Mouse (Mus musculus): ENCODE data around the gene Plekhh2.
"Not testable (repeated sequence)": the region's sequence is repeated elsewhere in the genome, so short reads cannot be mapped to it uniquely, and the experiment has no call there.

Gene Plekhh2

DNA sequence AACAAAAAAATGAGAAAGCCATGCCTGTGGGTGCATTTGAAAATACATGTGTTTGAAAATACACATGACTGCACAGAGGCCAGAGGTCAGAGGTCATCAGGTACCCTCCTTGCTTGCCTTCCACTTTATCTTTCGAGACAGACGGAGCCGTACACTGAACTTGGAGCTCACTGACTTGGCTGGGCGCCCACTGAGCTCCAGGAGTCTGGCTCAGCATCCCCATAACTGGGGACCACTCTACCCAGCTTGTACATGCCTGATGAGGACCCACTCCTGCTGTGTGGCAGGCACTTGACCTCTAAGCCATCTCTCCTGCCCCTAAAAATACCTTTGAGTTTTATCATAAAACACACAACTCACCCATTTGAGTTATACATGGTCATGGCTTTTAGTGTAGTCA, 2.5 kb upstream of the Plekhh2 start:
- in situ Hi-C loops (cut with MboI; ENCODE audit: low pct_unique_long_range_greater_than_20kb in 1 of 2, low sequenced_read_pairs in 2 of 2, unreplicated experiment in 1 of 2) = no loop called here

DNA sequence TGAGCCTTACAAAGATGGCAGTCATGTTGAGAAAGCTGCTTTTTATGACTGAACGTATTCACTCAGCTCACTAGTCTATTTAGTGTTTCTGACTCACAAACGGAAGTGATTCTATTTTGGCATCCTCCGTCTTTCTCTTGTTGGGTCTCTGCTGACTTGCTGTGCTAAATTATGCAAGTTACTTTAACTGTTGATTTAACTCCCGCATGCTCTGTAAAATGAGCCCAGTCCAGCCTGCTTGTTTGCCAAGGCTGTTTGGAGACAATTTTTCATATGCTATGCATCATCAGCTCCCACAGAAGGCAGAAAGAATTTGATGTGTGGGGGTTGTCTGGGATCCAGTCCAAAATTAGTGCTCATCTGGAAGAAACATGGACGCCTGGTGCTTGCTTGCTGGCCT, 1.3 kb upstream of the Plekhh2 start:
- in situ Hi-C loops (cut with MboI; ENCODE audit: low pct_unique_long_range_greater_than_20kb in 1 of 2, low sequenced_read_pairs in 2 of 2, unreplicated experiment in 1 of 2) = no loop called here

DNA sequence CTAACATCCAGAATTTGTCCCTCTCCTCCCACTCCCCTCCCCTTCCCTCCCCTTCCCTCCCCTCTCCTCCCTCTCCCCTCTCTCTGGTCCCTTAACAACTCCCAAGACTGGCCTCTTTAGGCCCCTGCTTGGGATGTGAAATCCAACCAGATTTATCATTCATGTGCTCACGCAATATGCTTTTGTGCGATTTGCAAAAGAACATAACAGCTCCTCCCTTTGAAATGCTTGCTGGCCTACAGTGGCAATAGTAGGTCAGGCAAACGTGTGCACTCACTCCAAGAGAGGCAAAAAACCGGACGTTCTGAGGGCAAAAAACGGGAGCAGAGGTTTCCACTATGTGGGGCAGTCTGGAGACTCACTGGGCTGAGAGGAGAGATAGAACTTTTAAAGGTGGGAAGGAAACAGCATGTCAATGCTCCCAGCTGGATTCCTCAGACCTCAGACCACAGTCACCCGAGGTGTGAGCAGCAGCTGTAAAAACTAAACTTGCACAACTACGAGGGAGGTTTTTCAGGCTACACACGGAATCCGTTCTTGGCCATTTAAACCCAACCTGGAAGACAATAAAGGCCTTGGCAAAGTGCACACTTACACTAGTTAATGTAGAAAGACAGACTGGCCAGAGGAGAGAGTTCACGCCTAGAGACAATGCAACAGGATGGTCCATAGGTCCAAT, 595 bp upstream of the Plekhh2 start:
- in situ Hi-C loops (cut with MboI; ENCODE audit: low pct_unique_long_range_greater_than_20kb in 1 of 2, low sequenced_read_pairs in 2 of 2, unreplicated experiment in 1 of 2) = no loop called here

DNA sequence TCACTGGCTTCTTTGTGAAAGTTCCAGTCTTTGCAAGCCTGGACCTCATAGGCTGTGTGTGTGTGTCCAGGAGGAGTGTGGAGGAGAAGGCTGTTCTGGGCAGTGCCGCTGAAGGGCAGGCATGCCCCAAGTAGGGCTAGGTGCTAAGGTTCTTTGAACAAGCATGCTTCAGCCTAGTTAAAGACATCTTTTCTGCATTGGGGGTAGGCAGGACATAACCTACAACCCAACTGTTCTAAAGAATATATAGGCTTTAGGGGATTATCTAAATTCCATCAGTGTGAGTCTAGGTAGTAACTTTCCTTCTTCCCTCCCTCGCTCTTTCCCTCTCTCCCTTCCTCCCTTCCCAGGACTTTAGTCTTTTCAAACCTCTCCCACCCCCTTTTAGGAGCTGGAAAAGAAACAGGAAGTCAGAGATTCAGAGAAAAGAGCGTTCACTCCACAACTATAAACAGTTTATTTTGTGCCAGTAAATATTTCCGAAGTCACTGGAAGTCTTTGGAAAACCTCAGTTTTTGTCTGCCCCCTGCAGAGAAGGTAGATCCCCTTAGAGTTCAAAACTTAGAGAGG, 906 bp downstream of the Plekhh2 start:
- in situ Hi-C loops (cut with MboI; ENCODE audit: low pct_unique_long_range_greater_than_20kb in 1 of 2, low sequenced_read_pairs in 2 of 2, unreplicated experiment in 1 of 2) = no loop called here

DNA sequence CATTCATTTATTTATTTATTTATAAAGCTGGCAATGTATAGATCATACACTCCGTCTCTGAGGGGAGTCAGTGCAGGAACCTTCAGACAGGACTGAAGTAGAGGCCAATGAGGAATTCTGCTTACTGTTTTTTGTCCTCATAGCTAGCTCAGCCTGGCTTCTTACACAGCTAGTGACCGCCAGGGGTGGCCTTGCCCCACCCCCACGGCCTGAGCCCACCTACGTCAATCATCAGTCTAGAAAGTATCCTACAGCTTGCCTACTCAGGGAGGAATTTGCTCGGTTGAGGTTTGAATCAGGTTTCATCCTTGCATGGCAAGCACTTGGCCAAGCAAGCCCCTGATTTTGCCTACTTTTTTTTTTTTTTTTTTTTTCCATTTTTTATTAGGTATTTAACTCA, 4.2 kb downstream of the Plekhh2 start:
- in situ Hi-C loops (cut with MboI; ENCODE audit: low pct_unique_long_range_greater_than_20kb in 1 of 2, low sequenced_read_pairs in 2 of 2, unreplicated experiment in 1 of 2) = no loop called here

DNA sequence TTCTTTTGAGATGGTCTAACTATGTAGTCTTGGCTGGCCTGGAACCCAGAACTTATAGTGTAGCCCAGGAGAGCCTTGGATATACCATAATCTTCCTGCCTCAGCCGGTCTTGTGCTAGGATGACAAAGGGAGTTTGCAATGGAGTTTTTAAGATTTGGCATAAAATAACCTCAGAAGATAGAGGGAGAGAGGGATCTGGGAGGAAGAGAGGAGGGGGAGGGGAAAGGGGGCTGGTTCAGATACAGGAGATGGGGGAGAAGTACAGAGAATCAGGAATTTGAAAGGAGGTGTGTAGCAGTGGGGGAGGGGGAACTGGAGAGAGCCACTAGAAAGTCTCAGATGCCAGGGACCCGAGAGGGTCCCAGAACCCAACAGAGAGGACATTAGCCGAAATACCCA, 7.7 kb downstream of the Plekhh2 start:
- in situ Hi-C loops (cut with MboI; ENCODE audit: low pct_unique_long_range_greater_than_20kb in 1 of 2, low sequenced_read_pairs in 2 of 2, unreplicated experiment in 1 of 2) = no loop called here

DNA sequence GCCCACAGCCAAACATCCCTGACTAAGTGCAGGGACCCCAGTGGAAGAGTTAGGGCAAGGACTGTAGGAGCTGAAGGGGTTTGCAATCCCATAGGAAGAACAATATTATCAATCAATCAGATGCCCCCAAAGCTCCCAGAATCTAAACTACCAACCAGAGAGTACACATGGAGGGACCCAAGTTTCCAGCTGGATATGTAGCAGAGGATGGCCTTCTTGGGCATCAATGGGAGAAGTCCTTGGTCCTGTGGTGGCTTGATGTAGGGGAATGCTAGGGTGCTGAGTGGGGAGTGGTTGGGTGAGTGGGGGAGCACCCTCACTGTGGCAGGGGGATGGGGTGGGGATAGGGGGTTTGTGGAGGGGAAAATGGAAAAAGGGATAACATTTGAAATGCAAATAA, 8.4 kb downstream of the Plekhh2 start:
- in situ Hi-C loops (cut with MboI; ENCODE audit: low pct_unique_long_range_greater_than_20kb in 1 of 2, low sequenced_read_pairs in 2 of 2, unreplicated experiment in 1 of 2) = no loop called here

DNA sequence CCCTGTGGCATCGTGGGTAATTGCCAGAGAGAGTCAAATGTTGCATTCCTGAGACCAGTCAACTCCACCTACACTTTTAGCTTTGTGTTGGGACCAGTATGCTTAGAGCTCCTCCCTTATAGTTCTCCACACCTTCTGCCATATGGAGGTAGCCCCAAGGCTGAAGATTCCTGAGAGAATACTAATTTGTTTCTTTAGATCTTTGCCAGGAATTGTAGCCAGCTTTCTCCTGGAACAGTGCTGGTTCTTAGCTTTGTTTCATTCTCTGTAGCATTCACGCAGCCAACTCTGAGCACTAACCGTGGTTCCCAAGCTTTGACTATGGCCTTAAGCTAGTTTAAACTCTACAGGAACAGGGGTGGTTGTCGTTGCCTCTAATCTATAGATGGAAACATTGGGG, 17.7 kb downstream of the Plekhh2 start:
- in situ Hi-C loops (cut with MboI; ENCODE audit: low pct_unique_long_range_greater_than_20kb in 1 of 2, low sequenced_read_pairs in 2 of 2, unreplicated experiment in 1 of 2) = no loop called here

DNA sequence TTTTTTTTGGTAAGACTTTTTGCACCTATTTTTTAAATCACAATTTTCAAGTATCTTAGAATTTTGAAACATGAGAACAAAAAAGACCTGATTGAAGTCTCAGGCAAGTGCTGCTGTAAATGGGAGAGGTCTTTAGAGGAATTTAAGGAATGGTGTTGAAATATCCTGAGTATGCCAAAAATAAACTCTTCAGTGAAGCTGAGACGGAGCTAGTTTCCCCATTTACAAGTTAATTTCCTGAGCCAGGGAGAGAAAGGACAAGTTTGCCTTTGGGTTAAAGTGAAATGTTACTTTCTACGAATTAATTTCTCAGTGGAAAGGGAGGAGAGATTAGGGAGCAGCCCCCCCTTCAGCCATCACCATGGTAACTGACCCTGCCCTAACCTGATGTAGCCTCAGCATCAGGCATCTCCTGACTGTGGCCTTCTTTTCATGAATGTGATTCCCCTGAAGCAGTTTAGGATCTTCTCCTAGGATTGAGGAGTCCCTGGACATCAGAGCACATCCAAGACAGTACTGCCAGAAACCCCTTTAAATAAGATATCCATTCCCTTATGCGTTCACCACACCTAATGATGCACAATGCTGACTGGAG, 18.6 kb downstream of the Plekhh2 start:
- in situ Hi-C loops (cut with MboI; ENCODE audit: low pct_unique_long_range_greater_than_20kb in 1 of 2, low sequenced_read_pairs in 2 of 2, unreplicated experiment in 1 of 2) = no loop called here

DNA sequence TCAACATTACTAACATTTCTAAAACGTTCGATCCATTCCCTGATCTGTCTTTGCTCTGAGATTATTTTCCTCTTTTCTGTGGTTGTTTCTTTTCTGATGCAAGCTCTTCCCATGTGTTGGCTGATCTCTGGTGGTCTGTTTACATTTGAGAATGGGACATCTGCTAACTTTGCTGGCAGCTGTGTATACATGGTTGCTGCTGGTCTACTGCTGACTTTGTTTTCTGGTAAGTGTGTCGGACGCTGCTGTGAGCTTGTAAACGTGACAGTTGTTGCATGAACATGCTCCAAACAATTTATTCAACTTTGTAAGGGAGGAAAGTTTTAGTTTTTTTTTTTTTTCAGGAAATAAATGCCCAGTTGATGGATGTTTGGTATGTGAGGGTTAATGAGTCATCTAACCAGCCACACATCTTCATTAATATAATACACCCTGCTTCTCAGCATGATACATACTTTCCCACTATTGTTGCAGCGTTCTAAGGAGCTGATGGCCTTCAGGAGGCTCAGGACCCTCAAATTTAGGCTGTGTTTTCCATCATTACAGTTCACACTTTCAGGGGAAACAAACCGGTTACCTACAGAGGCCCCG, 21.3 kb downstream of the Plekhh2 start:
- in situ Hi-C loops (cut with MboI; ENCODE audit: low pct_unique_long_range_greater_than_20kb in 1 of 2, low sequenced_read_pairs in 2 of 2, unreplicated experiment in 1 of 2) = no loop called here

DNA sequence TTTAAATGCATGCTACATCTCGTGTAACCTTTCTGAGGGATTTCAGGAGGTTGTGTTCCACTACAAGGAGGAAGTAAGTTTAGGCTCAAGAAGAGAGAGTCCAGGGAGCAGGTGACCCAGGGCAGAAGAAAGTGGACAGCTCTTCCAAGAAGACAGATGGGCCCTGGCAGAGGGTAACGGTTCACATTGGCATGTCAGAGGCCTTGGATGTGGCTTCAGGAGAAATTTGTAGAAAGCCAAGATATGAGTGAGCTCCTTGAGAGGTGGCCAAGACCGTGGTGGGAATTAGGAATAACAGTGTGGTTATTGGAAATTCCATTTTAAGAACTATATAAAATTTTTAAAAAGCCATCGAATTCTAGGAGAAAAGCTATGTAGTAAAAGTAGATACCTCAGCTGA, 22.1 kb downstream of the Plekhh2 start:
- in situ Hi-C loops (cut with MboI; ENCODE audit: low pct_unique_long_range_greater_than_20kb in 1 of 2, low sequenced_read_pairs in 2 of 2, unreplicated experiment in 1 of 2) = no loop called here

DNA sequence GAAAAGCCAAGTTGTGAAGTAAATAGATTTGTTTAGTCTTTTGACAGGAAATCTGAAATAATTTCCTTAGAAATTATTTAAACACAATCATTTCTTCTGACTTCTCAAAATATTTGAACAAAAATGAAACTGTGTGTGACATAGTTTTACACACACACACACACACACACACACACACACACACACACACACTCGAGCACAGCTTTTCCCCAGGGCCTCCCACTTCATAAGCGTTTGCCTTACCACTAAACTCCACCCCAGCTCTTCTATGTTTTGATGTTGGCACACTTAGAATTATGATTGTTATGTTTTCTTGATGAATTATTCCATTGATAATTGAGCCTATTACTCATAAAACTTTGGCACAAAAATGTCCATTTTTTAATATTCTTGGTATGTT, 22.9 kb downstream of the Plekhh2 start:
- in situ Hi-C loops (cut with MboI; ENCODE audit: low pct_unique_long_range_greater_than_20kb in 1 of 2, low sequenced_read_pairs in 2 of 2, unreplicated experiment in 1 of 2) = no loop called here

DNA sequence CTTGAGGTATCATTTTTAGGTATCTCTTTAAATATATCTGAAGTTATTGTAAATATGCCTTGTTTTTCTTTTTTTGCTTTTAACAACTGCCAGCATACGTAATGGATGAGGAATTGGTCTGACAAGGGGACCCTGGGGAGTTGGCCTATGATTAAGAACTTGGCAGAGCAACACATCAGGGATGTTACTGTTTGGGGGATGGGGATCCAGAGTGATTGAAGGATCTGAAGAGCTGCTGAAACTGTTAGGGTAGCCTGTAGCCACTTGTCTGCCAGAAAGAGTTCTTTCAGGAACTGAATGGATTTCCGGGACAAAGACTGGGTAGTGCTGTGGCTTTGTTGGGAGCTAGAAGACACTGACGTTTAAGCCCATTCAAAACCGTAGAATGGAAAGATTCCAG, 23.5 kb downstream of the Plekhh2 start:
- in situ Hi-C loops (cut with MboI; ENCODE audit: low pct_unique_long_range_greater_than_20kb in 1 of 2, low sequenced_read_pairs in 2 of 2, unreplicated experiment in 1 of 2) = no loop called here

DNA sequence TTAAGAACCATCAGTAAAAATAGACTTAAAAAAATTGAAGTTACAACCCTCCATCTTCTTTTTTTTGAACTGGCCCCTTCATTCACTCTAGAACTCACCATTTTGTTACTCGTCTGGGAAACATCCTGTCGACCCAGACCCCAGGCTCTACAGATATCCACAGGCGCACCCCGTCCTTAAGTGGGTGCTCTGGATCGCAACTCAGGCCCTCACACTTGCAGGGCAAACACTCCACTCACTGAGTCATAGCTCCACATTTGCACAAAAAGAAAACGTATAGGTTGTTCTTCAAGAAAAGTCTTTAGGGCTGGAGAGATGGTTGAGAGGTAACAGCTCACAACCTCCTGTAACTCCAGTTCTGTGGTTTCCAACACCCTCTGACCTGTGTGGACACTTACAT, 25.6 kb downstream of the Plekhh2 start:
- in situ Hi-C loops (cut with MboI; ENCODE audit: low pct_unique_long_range_greater_than_20kb in 1 of 2, low sequenced_read_pairs in 2 of 2, unreplicated experiment in 1 of 2) = no loop called here

DNA sequence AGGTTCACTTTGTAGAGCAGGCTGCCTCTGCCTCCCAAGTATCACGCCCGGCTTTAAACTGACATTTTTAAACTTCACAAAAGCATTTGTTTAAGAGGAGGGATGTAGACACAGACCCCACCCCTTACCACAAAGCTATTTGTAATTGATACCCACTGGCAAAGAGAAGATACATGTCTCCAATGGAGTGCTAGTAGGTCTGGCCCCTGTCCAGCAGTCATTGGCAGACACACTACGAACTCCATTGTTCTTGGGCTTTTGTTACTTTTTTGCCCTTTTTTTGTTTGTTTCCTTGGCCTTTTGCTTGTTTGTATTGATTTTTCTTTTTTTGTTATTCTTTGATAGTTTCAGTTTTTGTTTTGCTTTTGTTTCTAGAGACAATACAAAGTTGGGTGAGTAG, 26.3 kb downstream of the Plekhh2 start:
- in situ Hi-C loops (cut with MboI; ENCODE audit: low pct_unique_long_range_greater_than_20kb in 1 of 2, low sequenced_read_pairs in 2 of 2, unreplicated experiment in 1 of 2) = no loop called here

DNA sequence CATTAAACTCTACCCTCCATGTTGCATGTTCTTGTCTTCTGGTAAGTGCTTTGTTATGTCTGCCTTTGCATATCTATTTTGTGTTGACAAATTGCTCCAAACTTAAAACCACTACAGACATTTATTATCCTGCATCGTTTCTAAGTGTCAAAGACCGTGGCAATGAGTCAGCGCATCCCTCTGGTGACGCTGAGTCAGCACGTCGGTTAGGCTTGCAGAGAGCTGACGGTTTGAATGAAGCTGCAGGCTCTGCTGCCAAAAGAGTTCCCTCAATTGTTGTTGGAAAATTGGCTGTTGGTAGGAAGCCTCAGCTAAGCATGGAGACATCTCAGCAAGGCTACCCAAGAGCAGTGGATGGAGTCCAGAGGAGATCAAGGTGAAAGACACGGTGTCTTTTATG, 28.9 kb downstream of the Plekhh2 start:
- in situ Hi-C loops (cut with MboI; ENCODE audit: low pct_unique_long_range_greater_than_20kb in 1 of 2, low sequenced_read_pairs in 2 of 2, unreplicated experiment in 1 of 2) = no loop called here

DNA sequence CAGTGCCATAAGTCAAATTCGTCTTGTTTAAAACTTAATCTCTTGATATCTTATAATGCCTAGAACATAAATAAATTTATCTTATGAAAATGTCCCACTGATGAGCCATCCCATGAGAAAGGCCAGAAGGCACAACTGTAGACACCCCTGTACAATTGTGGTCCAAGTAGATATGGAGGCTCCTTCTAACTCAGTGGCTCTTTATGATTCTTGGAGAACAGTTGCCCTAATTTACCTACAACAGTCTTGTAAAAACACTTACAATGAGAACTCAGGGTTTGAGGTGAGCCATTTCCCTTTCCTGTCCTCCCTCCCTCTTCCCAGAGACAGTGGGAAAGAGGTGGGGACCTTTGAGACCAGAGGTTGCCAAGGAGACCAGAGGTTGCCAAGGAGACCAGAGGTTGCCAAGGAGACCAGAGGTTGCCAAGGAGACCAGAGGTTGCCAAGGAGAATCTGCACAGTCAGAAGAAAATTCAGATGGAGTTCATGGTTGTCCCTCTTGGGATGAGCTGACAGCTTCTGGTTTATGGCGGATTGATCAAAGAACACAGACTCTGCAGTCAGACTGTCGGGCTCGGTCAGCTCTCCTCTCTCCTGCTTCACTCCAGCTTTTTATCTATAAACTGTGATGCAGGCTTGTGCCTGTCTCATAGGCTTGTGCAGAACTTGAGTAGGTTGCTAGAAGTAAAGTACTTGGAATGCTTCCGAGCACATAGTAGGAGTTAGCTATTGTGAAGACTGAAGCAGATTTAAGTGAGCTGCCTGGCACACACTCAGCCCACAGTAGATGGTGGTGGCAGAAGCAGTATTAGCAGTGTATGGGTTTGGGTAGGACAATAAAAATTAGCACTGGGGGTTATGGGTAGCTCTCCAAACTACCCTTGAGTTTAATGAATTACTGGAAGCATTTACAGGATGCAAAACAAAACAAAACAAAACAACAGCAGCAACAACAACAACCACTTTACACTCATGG, 39.5 kb downstream of the Plekhh2 start:
- in situ Hi-C loops (cut with MboI; ENCODE audit: low pct_unique_long_range_greater_than_20kb in 1 of 2, low sequenced_read_pairs in 2 of 2, unreplicated experiment in 1 of 2) = no loop called here

DNA sequence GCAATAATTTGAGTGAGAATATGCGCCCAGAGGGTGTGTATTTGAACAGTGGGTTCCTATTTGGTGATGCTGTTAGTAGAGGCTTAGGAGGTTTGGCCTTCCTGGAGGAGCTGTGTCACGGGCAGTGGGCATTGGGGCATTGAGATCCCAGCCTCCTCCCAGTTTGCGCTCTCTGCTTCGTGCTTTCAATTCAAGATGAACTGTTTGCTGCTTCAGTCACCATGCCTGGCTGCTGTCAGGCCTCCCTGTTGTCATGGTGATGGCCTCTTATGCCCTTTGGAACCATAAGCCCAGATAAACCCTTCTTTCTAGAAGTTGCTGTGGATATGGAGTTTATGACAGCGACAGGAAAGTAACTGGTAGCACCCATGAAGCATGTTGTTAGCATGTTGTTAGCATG, 40.5 kb downstream of the Plekhh2 start:
- in situ Hi-C loops (cut with MboI; ENCODE audit: low pct_unique_long_range_greater_than_20kb in 1 of 2, low sequenced_read_pairs in 2 of 2, unreplicated experiment in 1 of 2) = no loop called here

DNA sequence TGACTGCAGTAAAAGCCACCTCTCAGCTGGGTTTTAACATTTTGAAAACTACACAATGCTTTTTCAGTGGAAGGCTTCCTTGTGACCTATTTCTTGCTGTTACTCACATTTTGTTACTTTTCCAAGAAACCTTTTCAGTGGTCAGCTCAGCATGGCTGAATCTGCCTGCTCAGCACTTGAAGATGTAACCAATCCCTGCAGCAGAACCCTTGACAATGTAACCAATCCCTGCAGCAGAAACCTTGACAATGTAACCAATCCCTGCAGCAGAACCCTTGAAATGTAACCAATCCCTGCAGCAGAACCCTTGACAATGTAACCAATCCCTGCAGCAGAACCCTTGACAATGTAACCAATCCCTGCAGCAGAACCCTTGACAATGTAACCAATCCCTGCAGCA, 52.6 kb downstream of the Plekhh2 start:
- in situ Hi-C loops (cut with MboI; ENCODE audit: low pct_unique_long_range_greater_than_20kb in 1 of 2, low sequenced_read_pairs in 2 of 2, unreplicated experiment in 1 of 2) = not testable (repeated sequence)

All from mouse embryonic stem cell (cell line).